Mouse (Mus musculus): ENCODE results near the gene Ttl.
A peak's percentile ranks its signal among the peaks of the same experiment; 100 is the strongest.

Ttl gene

DNA sequence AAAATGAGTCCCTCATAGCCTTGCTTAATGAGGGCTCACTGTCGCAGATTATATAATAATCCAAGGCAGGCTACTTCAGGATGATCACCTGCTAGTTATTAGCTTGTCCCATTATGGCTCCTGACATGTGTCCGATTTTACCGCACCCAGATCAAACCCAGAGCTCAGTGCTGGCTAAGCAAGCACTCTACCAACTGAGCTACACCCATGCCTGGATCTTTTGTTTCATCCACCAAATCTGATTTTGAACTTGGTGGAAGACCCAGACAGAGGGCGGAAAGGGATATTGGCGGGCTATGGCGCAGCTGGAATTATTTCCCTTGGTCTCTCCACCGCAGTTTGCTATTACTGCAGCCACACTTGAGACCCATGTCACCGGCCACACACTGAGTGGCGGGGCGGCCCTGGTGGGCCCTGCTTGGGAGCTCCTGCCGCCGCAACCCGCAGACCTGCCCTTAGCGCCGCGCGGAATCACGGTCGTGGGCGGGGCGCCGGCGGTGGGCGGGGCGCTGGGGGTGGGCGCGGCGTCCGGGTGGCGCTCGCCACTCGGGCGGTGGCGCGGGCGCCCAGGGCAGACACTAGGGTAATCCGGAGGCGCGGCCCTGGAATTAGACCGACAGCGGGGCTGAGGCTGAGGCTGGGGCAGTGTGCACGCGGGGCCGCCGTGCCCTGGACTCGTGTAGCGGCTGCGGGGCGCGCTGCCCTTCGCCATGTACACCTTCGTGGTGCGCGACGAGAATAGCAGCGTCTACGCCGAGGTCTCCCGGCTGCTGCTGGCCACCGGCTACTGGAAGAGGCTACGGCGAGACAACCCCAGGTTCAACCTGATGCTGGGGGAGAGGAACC is at the start of gene Ttl:
TSS of gene Ttl (plus strand) at position 506 of the 846 bp plus-strand sequence.
- peak; percentile 88 to 93 for DNase-seq

- no peak for DNase-seq
These were observed 45.6 kb upstream of the Ttl start for GRCm38 (mm10) chr2:129020106-129020505.

DNA sequence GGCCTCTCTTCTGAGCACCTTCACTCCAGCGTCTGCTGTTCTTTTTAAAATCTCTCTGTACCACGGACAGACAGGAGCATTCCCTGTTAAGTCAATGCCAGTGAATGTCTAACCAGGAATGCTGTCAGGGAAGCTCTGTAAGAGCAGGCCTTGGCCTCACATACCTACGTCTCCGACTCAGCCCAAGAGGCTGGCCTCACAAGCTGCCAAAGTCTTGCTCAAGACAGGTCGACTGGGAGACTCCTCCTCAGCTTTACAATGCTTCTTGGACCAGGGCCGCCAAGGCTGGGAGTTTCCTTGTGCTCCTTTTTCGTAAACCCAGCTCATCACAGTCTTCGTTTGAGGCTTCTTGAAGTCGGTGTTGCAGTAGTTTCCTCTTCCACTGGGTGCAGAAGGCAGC is 40.9 kb upstream of the Ttl start:
- no peak for DNase-seq

- DNase-seq = no peak
These were observed 30.4 kb upstream of the Ttl start for GRCm38 (mm10) chr2:129035381-129035780.

DNA sequence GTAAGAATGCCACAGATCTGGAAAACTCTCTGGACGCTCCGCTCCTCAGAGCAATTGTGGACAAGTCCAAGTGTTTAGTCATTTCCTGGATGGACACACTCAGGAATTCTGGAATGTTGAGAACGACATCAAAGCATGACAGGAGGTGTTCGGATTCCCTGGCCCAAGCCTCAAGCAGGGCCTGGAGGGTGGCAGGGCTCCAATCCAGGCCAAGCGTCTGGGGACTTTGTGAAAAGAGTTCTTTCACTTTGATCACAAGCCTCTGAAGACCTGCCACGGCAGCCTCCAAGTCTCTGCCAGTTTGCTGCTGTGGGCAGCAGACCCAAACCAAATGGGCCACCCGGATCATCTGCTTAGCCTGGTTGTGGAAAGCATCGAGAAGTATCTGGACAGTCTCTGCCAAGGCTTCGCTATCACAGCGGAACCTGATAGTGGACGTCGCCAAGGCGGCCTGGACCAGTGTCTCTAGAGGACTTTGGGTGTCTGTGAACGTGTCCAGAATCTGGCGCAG is 27.3 kb upstream of the Ttl start:
- peak; percentile 44 for DNase-seq

DNA sequence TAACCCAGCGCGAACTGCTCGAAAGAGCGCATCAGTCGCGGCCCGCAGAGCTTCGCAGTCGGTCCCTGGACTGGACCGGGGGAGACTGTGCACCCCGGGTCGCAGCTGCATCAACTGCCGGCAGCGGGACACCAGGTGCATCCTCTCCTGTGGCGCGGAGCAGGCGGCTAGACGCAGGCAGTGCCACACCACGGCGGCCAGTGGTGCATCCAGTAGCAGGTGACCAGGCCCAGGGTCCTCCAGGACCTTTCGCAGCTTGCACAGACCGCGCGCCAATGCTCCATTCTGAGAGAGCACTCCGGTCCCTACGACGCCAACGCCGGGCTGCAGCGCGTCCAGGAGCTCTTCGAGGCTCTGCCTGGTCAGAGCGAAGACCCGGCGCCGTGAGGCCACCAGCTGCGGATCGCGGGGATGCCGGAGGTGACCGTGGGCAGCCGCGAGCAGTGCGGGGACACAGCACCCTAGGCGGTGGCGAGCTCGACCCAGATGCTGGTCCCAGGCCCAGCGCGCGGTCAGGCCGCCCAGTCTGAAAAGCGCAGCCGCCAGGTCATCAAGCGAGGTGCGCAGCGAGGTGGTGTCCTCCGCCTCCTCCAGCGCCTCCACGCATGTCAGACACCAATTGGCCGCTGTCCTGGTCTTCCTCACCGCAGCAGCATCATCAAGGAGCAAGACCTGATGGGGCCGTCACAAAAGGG is 26.7 kb upstream of the Ttl start:
- peak; percentile 65 to 70 for DNase-seq

GRCm38 (mm10) chr2:129040567-129040966 is 25.2 kb upstream of the Ttl start:
- DNase-seq = peak in 1 of 2 experiments; percentile 33

GRCm38 (mm10) chr2:129046172-129046845 is 19.4 kb upstream of the Ttl start:
- DNase-seq = no peak

DNA sequence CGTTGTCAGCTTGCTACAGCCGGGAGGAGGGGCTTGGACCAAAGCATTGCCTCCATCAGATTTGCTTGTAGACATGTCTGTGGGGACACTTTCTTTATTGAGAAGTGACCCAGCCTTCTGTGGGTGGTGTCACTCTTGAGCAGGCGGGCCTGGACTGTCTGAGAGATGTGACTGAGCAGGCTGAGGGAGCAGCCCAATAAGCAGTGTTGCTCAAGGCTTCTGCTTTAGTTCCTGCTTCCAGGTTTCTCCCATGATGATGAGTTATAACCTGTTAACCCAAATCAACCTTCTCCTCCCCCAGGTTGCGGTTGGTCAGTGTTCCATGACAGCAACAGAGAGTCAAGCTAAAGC is 18.9 kb upstream of the Ttl start:
- DNase-seq = no peak

DNA sequence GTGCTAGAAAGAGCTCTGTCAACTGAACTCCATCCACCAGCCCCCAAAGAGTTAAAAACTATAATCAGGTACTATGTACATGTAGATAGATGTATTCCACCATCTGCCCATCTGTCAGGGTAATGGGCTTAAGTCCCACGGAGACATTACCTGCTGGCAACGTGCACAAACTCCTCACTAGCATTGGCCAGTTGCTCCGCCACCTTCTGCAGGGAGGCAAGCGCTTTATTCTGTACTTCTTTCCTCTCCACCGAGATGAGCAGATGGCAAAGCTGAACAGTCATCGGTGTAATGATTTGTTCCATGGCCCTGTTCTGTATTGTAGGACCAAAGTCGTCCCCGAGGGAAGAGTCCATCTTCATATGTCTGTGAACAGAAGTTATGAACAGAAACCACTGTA is 17.9 kb upstream of the Ttl start, which contains the start of gene Vinac1:
TSS of gene Vinac1 (minus strand) at position 362 of the 400 bp plus-strand sequence.
- DNase-seq = peak in 1 of 2 experiments; percentile 27

- DNase-seq = no peak
These were observed 13.2 kb upstream of the Ttl start for GRCm38 (mm10) chr2:129052451-129052983.

GRCm38 (mm10) chr2:129055741-129056140 is 10.0 kb upstream of the Ttl start:
- DNase-seq = no peak

GRCm38 (mm10) chr2:129056597-129056996 is 9.1 kb upstream of the Ttl start:
- peak in 1 of 2 experiments; percentile 45 for DNase-seq

DNA sequence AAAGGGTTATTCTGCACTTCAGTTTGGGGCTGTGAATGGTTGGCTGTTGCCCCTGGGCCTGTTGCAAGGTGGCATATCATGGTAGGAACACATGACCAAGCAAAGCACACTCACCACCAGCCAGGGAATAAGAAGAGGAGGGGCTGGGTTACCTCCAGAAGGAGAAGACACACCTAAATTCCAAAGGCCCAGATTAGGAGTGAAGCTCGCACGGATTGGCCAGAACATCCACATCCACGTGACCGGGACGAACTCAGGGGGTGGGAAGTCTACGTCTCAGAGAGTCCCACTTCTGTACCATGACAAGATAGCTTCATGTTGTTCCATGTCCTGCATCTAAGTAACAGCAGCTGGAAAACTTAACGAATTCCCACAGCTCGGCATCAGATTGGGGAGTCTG is 8.5 kb upstream of the Ttl start:
- DNase-seq = no peak

DNA sequence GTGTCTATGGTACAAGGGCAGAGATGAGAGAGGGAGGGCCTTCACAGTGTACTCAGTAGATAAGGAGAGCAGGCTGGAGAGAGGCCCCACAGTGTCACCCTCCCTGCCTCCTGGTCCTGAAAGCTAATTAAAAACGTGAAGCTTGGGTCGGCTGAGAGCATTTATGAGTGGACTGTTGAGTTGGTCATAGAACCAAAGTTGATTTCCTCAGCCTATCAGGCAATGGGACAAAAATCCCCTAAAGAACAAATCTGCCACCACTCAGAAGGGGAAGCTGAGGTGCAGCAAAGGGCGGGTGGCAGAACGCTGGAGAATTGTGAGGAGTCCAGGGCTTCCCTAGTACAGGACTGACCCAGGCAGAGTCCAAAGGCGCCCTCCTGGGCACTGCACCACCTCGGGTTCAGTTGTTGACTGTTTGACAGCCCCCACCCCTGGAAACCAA is 7.8 kb upstream of the Ttl start:
- DNase-seq = no peak

- DNase-seq = no peak
These were observed 4.2 kb upstream of the Ttl start for GRCm38 (mm10) chr2:129061456-129062059.

- peak; percentile 60 to 67 for DNase-seq
These were observed 584 bp downstream of the Ttl start for GRCm38 (mm10) chr2:129066326-129066725.

DNA sequence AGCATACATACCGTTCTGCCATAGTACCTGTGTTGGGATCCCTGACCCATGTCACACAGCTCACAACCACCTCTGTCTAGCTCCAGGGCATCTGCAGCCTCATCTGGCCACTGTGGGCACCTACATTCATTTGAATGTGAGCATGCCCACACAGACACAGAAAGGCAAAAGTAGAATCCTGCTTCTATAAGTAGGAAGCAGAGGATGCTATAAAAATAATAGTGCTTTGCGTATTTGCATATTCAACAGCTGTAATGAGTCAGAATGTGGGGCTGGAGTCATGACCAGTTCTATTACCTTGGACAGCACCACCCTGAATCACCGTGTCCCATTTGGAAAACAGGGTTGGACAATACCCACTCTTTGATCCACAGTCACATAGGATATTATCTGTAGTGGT is 4.6 kb downstream of the Ttl start:
- no peak for DNase-seq

- peak in 1 of 2 experiments; percentile 43 for DNase-seq
These were observed 12.6 kb downstream of the Ttl start for GRCm38 (mm10) chr2:129078313-129078712.

- no peak for DNase-seq
These were observed 13.5 kb downstream of the Ttl start for GRCm38 (mm10) chr2:129079194-129079593.

DNA sequence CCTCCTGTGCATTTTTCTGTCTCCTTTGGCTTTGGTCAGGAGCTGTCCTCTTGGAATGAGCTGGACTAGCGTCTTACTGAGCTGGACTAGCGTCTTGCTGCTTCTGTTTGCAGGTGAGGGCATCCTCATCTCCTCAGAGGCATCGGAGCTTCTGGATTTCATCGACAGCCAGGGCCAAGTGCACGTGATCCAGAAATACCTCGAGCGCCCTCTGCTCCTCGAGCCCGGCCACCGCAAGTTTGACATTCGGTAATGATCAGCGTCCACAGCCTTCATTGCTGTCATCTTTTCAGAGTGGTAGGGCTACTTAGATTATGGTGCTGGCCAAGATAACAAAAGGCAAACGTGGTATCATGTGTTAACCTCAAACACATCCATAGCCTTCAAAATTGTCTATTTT is 15.4 kb downstream of the Ttl start:
- DNase-seq = peak in 1 of 2 experiments; percentile 33

GRCm38 (mm10) chr2:129083514-129083913 is 17.8 kb downstream of the Ttl start:
- DNase-seq = no peak
